27 mouse cellular contexts compared by ENCODE assay signal in the genomic region with DNA sequence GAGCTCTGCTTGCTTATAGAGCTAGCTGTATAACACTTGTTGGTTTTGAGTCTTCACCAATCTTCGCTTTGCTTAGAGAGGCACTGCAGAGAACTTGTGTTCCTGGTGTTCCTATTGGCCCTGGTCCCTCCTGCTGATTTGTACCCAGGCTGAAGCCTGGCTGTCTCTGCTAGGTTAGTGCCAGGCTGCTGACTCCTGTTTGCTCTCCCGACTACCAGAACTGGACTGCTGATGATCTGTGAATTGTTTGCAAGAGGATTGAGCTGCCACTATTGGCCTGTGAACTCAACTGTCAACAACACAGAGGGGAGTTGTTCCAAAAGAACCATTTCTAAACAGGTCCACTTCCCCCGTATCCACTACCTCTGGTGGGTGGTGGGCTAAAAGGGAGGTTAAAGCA. TPM values are rescaled to one million over a fixed set of nuclear protein-coding genes. Genes with fewer than 3 reads are reported as not detected.
"Had no signal": no experiment of that assay in that cellular context is flagged by ENCODE, and none has a peak within 500 bp of the region (broad histone marks: within the 10 kb centered on the region; RNA-seq: fewer than 3 reads in every experiment).

No protein-coding gene starts in this region.

- H3K27me3 ChIP-seq: midbrain, embryonic 12.5 days; midbrain, embryonic 15.5 days; neural tube, embryonic 12.5 days; neural tube, embryonic 15.5 days; stomach, embryonic 15.5 days had no signal

- H3K4me2 ChIP-seq: lung, embryonic 14.5 days; midbrain, embryonic 12.5 days; midbrain, embryonic 15.5 days; neural tube, embryonic 12.5 days; neural tube, embryonic 15.5 days; stomach, embryonic 15.5 days had no signal

- H3K27ac ChIP-seq: kidney, postnatal 0 days; layer of hippocampus, adult 2 months; left cerebral cortex, adult 2 months; liver, embryonic 14.5 days; macrophage; midbrain, embryonic 12.5 days; midbrain, embryonic 15.5 days; neural tube, embryonic 12.5 days; neural tube, embryonic 15.5 days; stomach, embryonic 15.5 days had no signal

- DNase-seq: kidney, adult 11 months; kidney, postnatal 25 days; layer of hippocampus, postnatal 36 days; lung, embryonic 14.5 days; right cerebral cortex, postnatal 25 days; spleen, adult 18-20 months; thymus, postnatal 25 days had no signal

- ATAC-seq: inflammation-experienced regulatory T-cells, adult 6 months; midbrain, embryonic 15.5 days had no signal

- H3K4me1 ChIP-seq: midbrain, embryonic 12.5 days; midbrain, embryonic 15.5 days; neural tube, embryonic 12.5 days; neural tube, embryonic 15.5 days; stomach, embryonic 15.5 days had no signal

- H3K9ac ChIP-seq: liver, embryonic 14.5 days; lung, embryonic 14.5 days; midbrain, embryonic 12.5 days; midbrain, embryonic 15.5 days; neural tube, embryonic 12.5 days; neural tube, embryonic 15.5 days; stomach, embryonic 15.5 days had no signal

- H3K36me3 ChIP-seq: midbrain, embryonic 15.5 days; stomach, embryonic 15.5 days had no signal

- H3K9me3 ChIP-seq: midbrain, embryonic 12.5 days; midbrain, embryonic 15.5 days; neural tube, embryonic 12.5 days; neural tube, embryonic 15.5 days; stomach, embryonic 15.5 days had no signal

- H3K4me3 ChIP-seq: layer of hippocampus, adult 2 months; left cerebral cortex, adult 2 months; midbrain, embryonic 12.5 days; midbrain, embryonic 15.5 days; neural tube, embryonic 12.5 days; neural tube, embryonic 15.5 days; stomach, embryonic 15.5 days had no signal

RNA-seq across cellular contexts. Expression of gene Tm4sf19, which starts 41.1 kb away (rescaled TPM):
- total RNA-seq: layer of hippocampus, adult 2 months; layer of hippocampus, postnatal 10 days; left cerebral cortex, adult 2 months; left cerebral cortex, postnatal 36 days; megakaryocyte, adult 5-6 weeks had no signal
- polyA plus RNA-seq: inflammation-experienced regulatory T-cells, adult 6 months; kidney, embryonic 14.5 days; kidney, postnatal 0 days; limb, embryonic 11.5 days; lung, embryonic 14.5 days; lung, postnatal 0 days; midbrain, embryonic 12.5 days; midbrain, embryonic 15.5 days; neural tube, embryonic 12.5 days; neural tube, embryonic 15.5 days; stomach, embryonic 15.5 days; thymus, postnatal 0 days had no signal

RNA-seq across cellular contexts. Expression of gene Slc51a, which starts 46.2 kb away (rescaled TPM):
- total RNA-seq: layer of hippocampus, adult 2 months; layer of hippocampus, postnatal 10 days; layer of hippocampus, postnatal 36 days; left cerebral cortex, adult 2 months; left cerebral cortex, postnatal 10 days; left cerebral cortex, postnatal 36 days; megakaryocyte, adult 5-6 weeks had no signal
- polyA plus RNA-seq: inflammation-experienced regulatory T-cells, adult 6 months had no signal

RNA-seq across cellular contexts. Expression of gene Zdhhc19, which starts 54.6 kb away (rescaled TPM):
- total RNA-seq: layer of hippocampus, adult 2 months; layer of hippocampus, postnatal 10 days; layer of hippocampus, postnatal 36 days; left cerebral cortex, adult 2 months; left cerebral cortex, postnatal 10 days; left cerebral cortex, postnatal 36 days had no signal
- polyA plus RNA-seq: kidney, embryonic 14.5 days; kidney, postnatal 0 days; limb, embryonic 11.5 days; limb, embryonic 14.5 days; liver, embryonic 14.5 days; lung, embryonic 14.5 days; lung, postnatal 0 days; macrophage; midbrain, embryonic 12.5 days; midbrain, embryonic 15.5 days; neural tube, embryonic 12.5 days; neural tube, embryonic 15.5 days; thymus, postnatal 0 days had no signal
